ENCODE assay signal across 25 mouse cellular contexts in the genomic region with DNA sequence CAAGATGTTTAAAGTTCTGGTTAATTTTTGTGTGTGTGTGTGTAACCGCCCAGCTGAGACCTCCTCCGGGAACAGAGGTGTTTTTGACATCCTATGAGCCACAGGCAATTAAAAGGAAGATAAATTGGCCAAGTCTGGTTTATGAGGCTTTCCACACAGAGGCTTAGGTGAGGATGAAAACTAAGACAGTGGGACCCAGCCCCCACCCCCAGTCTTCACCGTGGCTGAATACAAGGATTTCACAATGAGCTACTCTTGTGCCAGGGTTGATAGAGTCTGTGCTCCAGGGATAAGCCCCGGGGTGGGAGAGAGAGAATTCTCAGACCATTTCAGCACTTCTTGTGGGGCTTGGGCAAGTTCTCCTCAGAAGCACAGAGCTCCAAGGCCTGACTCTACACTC. TPM values are rescaled to one million over a fixed set of nuclear protein-coding genes. Genes with fewer than 3 reads are reported as not detected.
DNase-seq lines count a peak whose midpoint lies in the region; ATAC-seq lines count a peak whose summit lies in the region.
"Had no signal": no experiment of that assay in that cellular context is flagged by ENCODE, and none has a peak within 500 bp of the region (broad histone marks: within the 10 kb centered on the region; RNA-seq: fewer than 3 reads in every experiment).

No protein-coding gene starts in this region.

- peak overlapping the region; percentile 8 to 37; a peak in 2 of 4 replicates for H3K27ac ChIP-seq in heart, embryonic 14.5 days (replicated peaks in 1 of 2; ENCODE audit: control insufficient read depth in 1 of 2, insufficient read depth in 1 of 2, low read depth in 2 of 2, low read length in 2 of 2)
- H3K27ac ChIP-seq in kidney, embryonic 16.5 days (ENCODE audit: low read length), result no peak overlapping the region
- H3K27ac ChIP-seq: embryonic facial prominence, embryonic 13.5 days; forebrain, embryonic 13.5 days; gastrocnemius, adult 2 months; hindbrain, embryonic 13.5 days; left cerebral cortex, adult 2 months; liver, embryonic 15.5 days; macrophage had no signal

- no peak overlapping the region for H3K4me2 ChIP-seq in heart, embryonic 14.5 days (ENCODE audit: low read length)
- no peak overlapping the region for H3K4me2 ChIP-seq in kidney, embryonic 16.5 days (replicated peaks; ENCODE audit: low read depth, low read length)
- H3K4me2 ChIP-seq: embryonic facial prominence, embryonic 13.5 days; forebrain, embryonic 13.5 days; hindbrain, embryonic 13.5 days; liver, embryonic 15.5 days had no signal

- no peak for ATAC-seq in heart, embryonic 14.5 days (ENCODE audit: insufficient number of reproducible peaks, insufficient read depth, low FRiP score, low read depth)
- ATAC-seq in kidney, embryonic 16.5 days (ENCODE audit: low FRiP score, low TSS enrichment), result 0 out of 2 replicates have a peak, but pooled peaks have one; percentile 46
- ATAC-seq in common myeloid progenitor, adult 5-6 weeks (replicated peaks; ENCODE audit: low read depth, poor library complexity, severe bottlenecking), result 0 out of 2 replicates have a peak, but pooled peaks have one; percentile 25
- ATAC-seq: activated CD4-positive, CD25-positive, alpha-beta regulatory T cell, adult 4 months; forebrain, embryonic 13.5 days; inflammation-experienced regulatory T-cells, adult 6 months had no signal

- H3K4me3 ChIP-seq in heart, embryonic 14.5 days (ENCODE audit: control insufficient read depth in 1 of 2, insufficient read depth in 1 of 2, low read depth in 1 of 2, low read length in 2 of 2), result no peak overlapping the region
- no peak overlapping the region for H3K4me3 ChIP-seq in kidney, embryonic 16.5 days (ENCODE audit: low read length)
- H3K4me3 ChIP-seq: embryonic facial prominence, embryonic 13.5 days; forebrain, embryonic 13.5 days; gastrocnemius, adult 2 months; hindbrain, embryonic 13.5 days; left cerebral cortex, adult 2 months; liver, embryonic 15.5 days had no signal

- no peaks in the 10 kb centered on the region for H3K9me3 ChIP-seq in heart, embryonic 14.5 days (ENCODE audit: control insufficient read depth, low read length)
- H3K9me3 ChIP-seq in kidney, embryonic 16.5 days (ENCODE audit: low read length), result no peaks in the 10 kb centered on the region
- H3K9me3 ChIP-seq: embryonic facial prominence, embryonic 13.5 days; forebrain, embryonic 13.5 days; hindbrain, embryonic 13.5 days; liver, embryonic 15.5 days had no signal

- H3K27me3 ChIP-seq in heart, embryonic 14.5 days (ENCODE audit: control insufficient read depth, insufficient read depth, low read length), result no peaks in the 10 kb centered on the region
- H3K27me3 ChIP-seq in kidney, embryonic 16.5 days (ENCODE audit: insufficient read depth, low read length), result no peaks in the 10 kb centered on the region
- H3K27me3 ChIP-seq: embryonic facial prominence, embryonic 13.5 days; forebrain, embryonic 13.5 days; hindbrain, embryonic 13.5 days; liver, embryonic 15.5 days had no signal

- 31% methylated on average over 4 of the region's 4 CpGs for WGBS in heart, embryonic 14.5 days
- WGBS in kidney, embryonic 16.5 days, result 35% methylated on average over 4 of the region's 4 CpGs

- H3K36me3 ChIP-seq in heart, embryonic 14.5 days (ENCODE audit: control insufficient read depth, insufficient read depth, low read length), result peaks cover 16% of the 10 kb centered on the region; the same call in 1 of the 2 replicates
- H3K36me3 ChIP-seq in kidney, embryonic 16.5 days (ENCODE audit: insufficient read depth, low read length), result no peaks in the 10 kb centered on the region
- H3K36me3 ChIP-seq: hindbrain, embryonic 13.5 days; liver, embryonic 15.5 days had no signal

- intact Hi-C loops in heart, postnatal 14 days (cut with DNase I), result no loop called here

- H3K4me1 ChIP-seq in heart, embryonic 14.5 days (ENCODE audit: control insufficient read depth in 2 of 2, insufficient read depth in 2 of 2, low read length in 2 of 2), result peaks cover 11 to 30% of the 10 kb centered on the region in 2 experiments
- H3K4me1 ChIP-seq in kidney, embryonic 16.5 days (ENCODE audit: insufficient read depth, low read length), result peaks cover 3% of the 10 kb centered on the region; the same call in 1 of the 2 replicates
- H3K4me1 ChIP-seq: forebrain, embryonic 13.5 days; hindbrain, embryonic 13.5 days; liver, embryonic 15.5 days had no signal

- DNase-seq in heart, postnatal 14 days, result no peak
- DNase-seq in kidney, adult 9 months, result no peak
- peak; percentile 17 for DNase-seq in 416B (ENCODE audit: low read depth)
- DNase-seq in layer of hippocampus, postnatal 14 days (ENCODE audit: low spot score in 2 of 2), result no peak
- DNase-seq: cerebellum, adult 11-12 months; cerebellum, postnatal 10 days; gastrocnemius, adult 2 months; kidney, adult 2 months; kidney, postnatal 4 days; liver; right cerebral cortex, adult 18-20 months; right cerebral cortex, postnatal 4 days; thymus, adult 18-20 months; thymus, postnatal 36 days had no signal

- H3K9ac ChIP-seq in heart, embryonic 14.5 days (ENCODE audit: low read length), result no peak overlapping the region
- H3K9ac ChIP-seq in kidney, embryonic 16.5 days (replicated peaks; ENCODE audit: low read length), result no peak overlapping the region
- H3K9ac ChIP-seq: embryonic facial prominence, embryonic 13.5 days; forebrain, embryonic 13.5 days; hindbrain, embryonic 13.5 days; liver, embryonic 15.5 days had no signal

RNA-seq across cellular contexts. Expression of a gene that starts 33.6 kb away (rescaled TPM):
- polyA plus RNA-seq in heart, embryonic 14.5 days (2014; fragmentation: Nextera tagmentation; extraction: Ambion mirVana), result 52.0 and 55.0 TPM in 2 replicates
- total RNA-seq in heart, postnatal 14 days (2021), result 100 to 1,000 TPM; 110 to 116 TPM
- polyA plus RNA-seq in kidney, embryonic 16.5 days (2015; fragmentation: Nextera tagmentation; extraction: Ambion mirVana), result 28.2 and 28.4 TPM in 2 replicates
- 2.2 TPM in 1 of 2 replicates, not detected in the other for total RNA-seq in common myeloid progenitor, adult 5-6 weeks (2017)
- total RNA-seq in layer of hippocampus, postnatal 14 days (2021), result 10 to 100 TPM; 47.1 to 53.1 TPM

Comparison
In these comparisons a context has a peak if more than half of its experiments do, and no peak if none do; other contexts are left out.
1. RNA of a gene that starts 33.6 kb away (total RNA-seq): 110 to 116 TPM in heart, postnatal 14 days and 47.1 to 53.1 TPM in layer of hippocampus, postnatal 14 days; 2.2 TPM in common myeloid progenitor, adult 5-6 weeks; every median in the first group is over 10 times any median in the second.